Comparison of ENCODE assay signal across 15 mouse cellular contexts in genomic region chr1:118952318-118952717, GRCm38 (mm10).
"Had no signal": no experiment of that assay in that cellular context is flagged by ENCODE, and none has a peak within 500 bp of the region (broad histone marks: within the 10 kb centered on the region; RNA-seq: fewer than 3 reads in every experiment).

No protein-coding gene starts in this region.

- H3K9ac ChIP-seq: liver, embryonic 13.5 days; liver, postnatal 0 days; lung, embryonic 15.5 days had no signal

- H3K27ac ChIP-seq: left cerebral cortex, adult 2 months; liver, embryonic 13.5 days; lung, embryonic 15.5 days; macrophage had no signal

- H3K4me1 ChIP-seq: liver, embryonic 13.5 days; megakaryocyte, embryonic 14.5 days had no signal

- H3K36me3 ChIP-seq: liver, embryonic 13.5 days; lung, embryonic 15.5 days had no signal

- ATAC-seq: inflammation-experienced regulatory T-cells, adult 6 months; liver, postnatal 0 days; midbrain, embryonic 16.5 days had no signal

- H3K4me2 ChIP-seq: liver, embryonic 13.5 days; lung, embryonic 15.5 days; midbrain, embryonic 11.5 days had no signal

- H3K27me3 ChIP-seq: liver, embryonic 13.5 days; lung, embryonic 15.5 days; megakaryocyte, embryonic 14.5 days had no signal

- H3K4me3 ChIP-seq: left cerebral cortex, adult 2 months; liver, embryonic 13.5 days; lung, embryonic 15.5 days; megakaryocyte, embryonic 14.5 days had no signal

- DNase-seq: kidney, adult 2 months; liver; liver, embryonic 13.5 days; liver, postnatal 0 days; lung, postnatal 14 days; right cerebral cortex, postnatal 14 days; thymus, adult 2 months; thymus, postnatal 25 days had no signal

- H3K9me3 ChIP-seq: liver, embryonic 13.5 days; lung, embryonic 15.5 days had no signal
